Mouse (Mus musculus): ENCODE results near the gene Ccdc13.

The Ccdc13 gene

GRCm38 (mm10) chr9:121798887-121799520, 40.3 kb downstream of the Ccdc13 start:
- no peak for DNase-seq (ENCODE audit: low read depth, low spot score)

GRCm38 (mm10) chr9:121797722-121798121, 41.5 kb downstream of the Ccdc13 start:
- no peak for DNase-seq (ENCODE audit: low read depth, low spot score)

- DNase-seq (ENCODE audit: low read depth, low spot score), result no peak
Measured at GRCm38 (mm10) chr9:121794972-121795539, 44.2 kb downstream of the Ccdc13 start.

GRCm38 (mm10) chr9:121791757-121792521, 47.3 kb downstream of the Ccdc13 start, which contains the start of gene Hhatl:
Gene Hhatl, minus strand, starts transcription at chr9:121792507.
- DNase-seq (ENCODE audit: low read depth, low spot score), result no peak

- peak; percentile 73 for DNase-seq (ENCODE audit: low read depth, low spot score)
Measured at GRCm38 (mm10) chr9:121791206-121791605, 48.1 kb downstream of the Ccdc13 start.

- no peak for DNase-seq (ENCODE audit: low read depth, low spot score)
Measured at GRCm38 (mm10) chr9:121786359-121786758, 52.9 kb downstream of the Ccdc13 start.

GRCm38 (mm10) chr9:121785261-121785660, 54.0 kb downstream of the Ccdc13 start:
- no peak for DNase-seq (ENCODE audit: low read depth, low spot score)

- no peak for DNase-seq (ENCODE audit: low read depth, low spot score)
Measured at GRCm38 (mm10) chr9:121784801-121785200, 54.5 kb downstream of the Ccdc13 start.

- no peak for DNase-seq (ENCODE audit: low read depth, low spot score)
Measured at GRCm38 (mm10) chr9:121778066-121778624, 61.1 kb downstream of the Ccdc13 start.

- DNase-seq (ENCODE audit: low read depth, low spot score), result no peak
Measured at GRCm38 (mm10) chr9:121777484-121778065, 61.7 kb downstream of the Ccdc13 start, which contains the start of gene Klhl40. Gene Klhl40, plus strand, starts transcription at chr9:121777607.

GRCm38 (mm10) chr9:121776511-121776910, 62.8 kb downstream of the Ccdc13 start:
- no peak for DNase-seq (ENCODE audit: low read depth, low spot score)

- DNase-seq (ENCODE audit: low read depth, low spot score), result no peak
Measured at GRCm38 (mm10) chr9:121775951-121776350, 63.3 kb downstream of the Ccdc13 start.

GRCm38 (mm10) chr9:121772412-121772811, 66.8 kb downstream of the Ccdc13 start:
- DNase-seq (ENCODE audit: low read depth, low spot score), result no peak

- no peak for DNase-seq (ENCODE audit: low read depth, low spot score)
Measured at GRCm38 (mm10) chr9:121765166-121765855, 74.0 kb downstream of the Ccdc13 start.

GRCm38 (mm10) chr9:121763716-121764115, 75.5 kb downstream of the Ccdc13 start:
- no peak for DNase-seq (ENCODE audit: low read depth, low spot score)

GRCm38 (mm10) chr9:121762761-121763160, 76.5 kb downstream of the Ccdc13 start:
- DNase-seq (ENCODE audit: low read depth, low spot score), result no peak

- no peak for DNase-seq (ENCODE audit: low read depth, low spot score)
Measured at GRCm38 (mm10) chr9:121762248-121762647, 77.0 kb downstream of the Ccdc13 start.

GRCm38 (mm10) chr9:121761787-121762186, 77.5 kb downstream of the Ccdc13 start:
- DNase-seq (ENCODE audit: low read depth, low spot score), result no peak

GRCm38 (mm10) chr9:121761091-121761665, 78.1 kb downstream of the Ccdc13 start:
- no peak for DNase-seq (ENCODE audit: low read depth, low spot score)

GRCm38 (mm10) chr9:121760271-121761090, 78.8 kb downstream of the Ccdc13 start:
- peak; percentile 86 for DNase-seq (ENCODE audit: low read depth, low spot score)

All from forelimb bud, embryonic 11.5 days (tissue).